22 mouse cellular contexts compared by ENCODE assay signal in the genomic region with DNA sequence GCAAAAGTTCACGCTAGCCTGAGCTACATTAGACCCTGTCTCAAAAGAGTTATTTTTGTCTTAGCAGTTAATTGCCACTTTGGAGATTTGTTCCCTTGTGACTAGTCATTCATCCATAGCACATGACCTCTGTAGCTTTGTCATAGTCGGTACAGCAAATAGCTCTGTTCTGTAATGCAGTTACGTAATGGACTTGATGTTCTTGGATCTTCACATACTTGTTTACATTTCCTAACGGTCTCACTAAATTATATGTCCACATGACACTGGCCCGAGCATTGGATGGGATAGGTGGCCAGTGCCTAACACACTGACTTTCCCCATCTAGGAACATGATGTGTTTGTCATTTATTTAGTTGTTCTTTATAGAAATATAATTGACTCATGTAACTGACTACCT. TPM values are rescaled to one million over a fixed set of nuclear protein-coding genes. Genes with fewer than 3 reads are reported as not detected.
"Had no signal": no experiment of that assay in that cellular context is flagged by ENCODE, and none has a peak within 500 bp of the region (broad histone marks: within the 10 kb centered on the region; RNA-seq: fewer than 3 reads in every experiment).

No protein-coding gene starts in this region.

- H3K36me3 ChIP-seq: midbrain, embryonic 15.5 days had no signal

- DNase-seq: lung, adult 18-20 months; lung, embryonic 14.5 days; lung, postnatal 14 days; lung, postnatal 36 days; right cerebral cortex, postnatal 14 days; thymus, adult 18-20 months; thymus, postnatal 14 days; thymus, postnatal 36 days had no signal

- H3K27me3 ChIP-seq: megakaryocyte, embryonic 14.5 days; midbrain, embryonic 13.5 days; midbrain, embryonic 15.5 days; neural tube, embryonic 12.5 days had no signal

- H3K9ac ChIP-seq: liver, embryonic 14.5 days; lung, embryonic 14.5 days; midbrain, embryonic 13.5 days; midbrain, embryonic 15.5 days; neural tube, embryonic 12.5 days had no signal

- H3K4me2 ChIP-seq: lung, embryonic 14.5 days; midbrain, embryonic 11.5 days; midbrain, embryonic 13.5 days; midbrain, embryonic 15.5 days; neural tube, embryonic 12.5 days had no signal

- H3K4me1 ChIP-seq: megakaryocyte, embryonic 14.5 days; midbrain, embryonic 13.5 days; midbrain, embryonic 15.5 days; neural tube, embryonic 12.5 days had no signal

- H3K9me3 ChIP-seq: megakaryocyte, embryonic 14.5 days; midbrain, embryonic 13.5 days; midbrain, embryonic 15.5 days; neural tube, embryonic 12.5 days had no signal

- H3K4me3 ChIP-seq: megakaryocyte, embryonic 14.5 days; midbrain, embryonic 13.5 days; midbrain, embryonic 15.5 days; neural tube, embryonic 12.5 days had no signal

- ATAC-seq: midbrain, embryonic 13.5 days; midbrain, embryonic 15.5 days had no signal

- H3K27ac ChIP-seq: liver, embryonic 14.5 days; midbrain, embryonic 13.5 days; midbrain, embryonic 15.5 days; neural tube, embryonic 12.5 days had no signal

RNA-seq across cellular contexts. Expression of gene 4921539E11Rik, which starts 44.5 kb away (rescaled TPM):
- total RNA-seq: megakaryocyte progenitor cell, adult 5-6 weeks; midbrain, postnatal 0 days; monocyte, adult 5-6 weeks; neutrophil, adult 5-6 weeks had no signal
- polyA plus RNA-seq: liver, embryonic 14.5 days; lung, embryonic 14.5 days; lung, embryonic 16.5 days; midbrain, embryonic 11.5 days; midbrain, embryonic 13.5 days; midbrain, embryonic 15.5 days; midbrain, postnatal 0 days; neural tube, embryonic 12.5 days; stomach, embryonic 14.5 days; stomach, embryonic 16.5 days; thymus, postnatal 0 days had no signal
